Mouse (Mus musculus): ENCODE results near the gene Krt82.
"Not testable (repeated sequence)": the region's sequence is repeated elsewhere in the genome, so short reads cannot be mapped to it uniquely, and the experiment has no call there.

The Krt82 gene

DNA sequence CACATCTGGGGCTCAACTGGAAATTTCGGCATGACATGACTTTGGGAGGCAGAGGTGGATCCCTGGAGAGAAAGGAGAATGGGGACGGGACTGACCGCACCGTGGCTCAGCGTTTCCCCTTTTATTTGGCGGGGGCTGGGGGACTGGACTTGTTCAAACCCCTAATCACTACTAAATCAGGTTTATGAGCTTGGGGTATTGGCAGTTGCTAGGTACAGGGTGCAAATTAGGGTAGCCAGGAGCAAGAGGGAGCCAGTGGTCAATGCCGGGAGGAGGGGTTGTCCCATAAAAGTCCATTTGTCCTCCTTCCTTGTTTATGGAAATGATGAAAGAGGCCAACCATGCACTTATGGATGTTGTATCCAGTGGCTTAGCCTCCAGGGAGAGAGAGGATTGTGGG, at the start of gene Krt82:
TSS of gene Krt82 (minus strand) at position 101 of the 400 bp plus-strand sequence.
- no peak for DNase-seq

DNA sequence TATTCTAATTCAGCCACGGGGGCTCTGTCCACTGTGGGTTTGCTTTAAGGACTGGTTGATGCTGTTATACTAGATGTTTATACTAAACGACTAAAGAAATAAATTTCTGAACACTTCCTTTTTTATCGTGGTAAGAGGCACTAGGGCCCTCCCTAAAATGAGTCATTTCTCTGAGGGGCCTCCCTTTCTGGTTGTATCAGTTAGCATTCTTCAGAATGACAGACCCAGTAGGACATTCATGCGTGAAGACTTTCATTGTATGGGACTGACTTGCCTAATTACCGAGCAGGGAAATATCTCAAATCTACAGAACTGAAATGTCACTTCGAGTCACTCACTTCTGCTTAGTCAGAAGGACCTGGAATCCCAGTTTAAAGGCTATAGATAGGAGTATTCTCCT, 48.7 kb upstream of the Krt82 start:
- no peak for DNase-seq

DNA sequence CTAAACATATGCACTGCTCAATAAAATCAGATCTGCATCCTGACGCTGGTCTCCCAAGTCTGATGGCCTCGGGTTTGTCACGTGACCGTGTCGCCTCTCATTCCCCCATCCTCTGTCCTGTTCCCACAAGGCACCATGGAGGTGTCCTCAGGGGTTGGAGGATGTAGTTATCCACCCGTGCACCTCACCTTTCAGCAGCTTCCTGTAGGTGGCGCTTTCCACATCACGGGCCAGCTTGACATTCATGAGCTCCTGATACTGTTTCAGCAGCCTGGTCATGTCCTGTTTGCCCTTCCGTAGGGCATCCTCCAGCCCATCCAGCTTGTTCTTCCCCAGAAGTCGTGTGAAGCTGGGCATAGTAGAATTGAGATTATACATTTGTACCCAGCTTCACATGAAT, 37.7 kb upstream of the Krt82 start:
- no peak for DNase-seq

GRCm38 (mm10) chr15:101584456-101584855, 34.0 kb upstream of the Krt82 start:
- no peak for DNase-seq

- no peak for DNase-seq
These were observed 32.9 kb upstream of the Krt82 start for GRCm38 (mm10) chr15:101583211-101583965.

- DNase-seq, result no peak
These were observed 31.2 kb upstream of the Krt82 start for GRCm38 (mm10) chr15:101581701-101582100.

GRCm38 (mm10) chr15:101575506-101575905, 25.0 kb upstream of the Krt82 start:
- no peak for DNase-seq

DNA sequence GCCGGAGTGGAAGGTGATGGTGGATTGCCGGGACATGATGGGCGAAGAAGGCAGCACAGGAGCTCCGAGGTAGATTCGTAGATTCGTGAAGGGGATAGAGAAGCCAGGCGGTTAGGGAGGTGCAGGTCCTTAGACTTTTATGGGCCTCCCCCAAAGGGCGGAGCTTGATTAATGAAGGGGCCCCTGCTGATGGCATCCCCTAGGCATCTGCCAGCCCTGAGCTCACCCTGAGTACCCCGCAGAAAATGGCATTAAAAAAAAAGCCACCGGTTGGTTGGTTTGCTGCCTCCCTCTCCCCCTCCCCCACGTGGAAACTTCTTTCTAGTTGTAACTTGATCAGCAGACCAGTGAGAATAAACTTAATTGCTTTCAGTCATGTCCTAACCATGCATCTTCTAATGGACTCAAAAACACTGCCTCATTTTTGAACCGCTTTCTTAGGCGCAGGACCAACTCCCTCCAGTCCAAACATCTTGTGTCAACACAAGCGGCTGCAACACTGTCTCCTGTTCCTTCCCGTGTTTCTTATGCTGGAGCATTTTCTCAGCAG, 23.4 kb upstream of the Krt82 start, which contains the start of gene Krt75:
TSS of gene Krt75 (minus strand) at position 109 of the 550 bp plus-strand sequence.
- no peak for DNase-seq

- no peak for DNase-seq
These were observed 17.3 kb upstream of the Krt82 start for GRCm38 (mm10) chr15:101567780-101568179.

DNA sequence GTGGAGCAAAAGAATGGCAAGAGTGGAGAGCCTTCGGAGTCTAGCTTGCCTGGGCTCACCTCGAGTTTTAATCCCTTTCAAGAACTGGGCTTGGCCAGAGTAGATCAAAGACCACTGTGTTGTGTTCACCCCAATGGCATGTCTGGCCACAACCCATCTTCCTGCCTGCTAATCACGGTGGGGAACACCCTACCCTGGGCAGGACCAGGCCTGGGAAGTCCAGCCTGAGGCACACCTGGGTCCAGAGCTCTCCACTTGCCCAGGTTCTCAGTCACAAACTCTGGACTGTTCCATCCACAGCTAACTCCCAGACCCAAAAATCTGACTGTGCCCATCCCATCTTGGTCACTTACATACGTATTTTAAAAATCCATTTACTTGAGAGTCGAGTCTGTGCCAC, 12.4 kb upstream of the Krt82 start, which contains the start of gene Krt90:
TSS of gene Krt90 (minus strand) at position 101 of the 400 bp plus-strand sequence.
- no peak for DNase-seq

DNA sequence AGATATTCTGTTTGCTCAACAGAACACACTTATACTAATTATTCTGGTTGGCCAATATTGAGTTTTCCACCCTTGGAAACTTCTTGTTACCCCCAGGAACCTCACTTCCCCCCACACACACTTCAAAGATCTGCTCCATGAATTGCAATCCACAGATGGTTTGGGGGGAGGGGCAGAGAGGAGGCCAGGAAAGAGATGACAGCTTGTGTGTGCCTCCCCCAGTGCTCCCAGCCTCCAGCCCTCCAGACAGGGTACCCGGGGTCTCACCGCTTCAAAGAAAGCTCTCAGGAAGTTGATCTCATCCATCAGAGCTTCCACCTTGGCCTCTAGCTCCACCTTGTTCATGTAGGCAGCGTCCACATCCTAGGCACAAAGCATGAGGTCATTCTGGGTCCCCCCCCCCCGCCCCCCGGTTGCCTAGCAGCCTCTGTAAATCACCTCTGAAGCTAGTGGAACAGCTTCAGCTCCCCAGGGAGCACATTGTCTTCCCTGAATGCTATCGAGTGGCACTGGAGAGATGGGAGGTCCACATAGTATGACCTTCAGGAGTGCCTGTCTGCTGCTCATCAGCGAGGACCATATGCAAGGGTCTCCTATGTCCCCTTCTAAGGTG, 7.7 kb upstream of the Krt82 start:
- no peak for DNase-seq

- peak; percentile 74 for DNase-seq
These were observed 2.7 kb upstream of the Krt82 start for GRCm38 (mm10) chr15:101553169-101553568.

- DNase-seq, result no peak
These were observed 1.7 kb upstream of the Krt82 start for GRCm38 (mm10) chr15:101552188-101552587.

GRCm38 (mm10) chr15:101544478-101544877, 6.0 kb downstream of the Krt82 start:
- DNase-seq, result no peak

DNA sequence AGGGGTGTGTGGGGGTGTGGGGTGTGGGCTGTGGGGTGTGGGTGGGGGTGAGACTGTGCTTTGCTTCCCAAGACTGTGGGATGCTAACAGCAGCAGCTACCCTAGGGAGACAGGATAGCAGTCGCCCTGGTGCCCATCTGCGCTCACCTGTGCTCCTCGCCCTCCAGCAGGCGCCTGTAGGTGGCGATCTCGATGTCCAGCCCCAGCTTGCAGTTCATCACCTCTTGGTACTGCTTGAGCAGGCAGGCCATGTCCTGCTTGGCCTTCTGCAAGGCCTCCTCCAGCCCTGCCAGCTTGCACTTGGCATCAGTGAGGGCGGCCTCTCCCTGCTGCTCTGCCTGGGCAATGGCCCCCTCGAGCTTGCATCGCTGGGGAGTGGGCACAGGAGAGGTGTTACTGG, 7.9 kb downstream of the Krt82 start:
- DNase-seq, result no peak

GRCm38 (mm10) chr15:101538580-101538900, 11.9 kb downstream of the Krt82 start:
- DNase-seq, result peak; percentile 20

GRCm38 (mm10) chr15:101537864-101538579, 12.4 kb downstream of the Krt82 start:
- DNase-seq, result peak; percentile 10

DNA sequence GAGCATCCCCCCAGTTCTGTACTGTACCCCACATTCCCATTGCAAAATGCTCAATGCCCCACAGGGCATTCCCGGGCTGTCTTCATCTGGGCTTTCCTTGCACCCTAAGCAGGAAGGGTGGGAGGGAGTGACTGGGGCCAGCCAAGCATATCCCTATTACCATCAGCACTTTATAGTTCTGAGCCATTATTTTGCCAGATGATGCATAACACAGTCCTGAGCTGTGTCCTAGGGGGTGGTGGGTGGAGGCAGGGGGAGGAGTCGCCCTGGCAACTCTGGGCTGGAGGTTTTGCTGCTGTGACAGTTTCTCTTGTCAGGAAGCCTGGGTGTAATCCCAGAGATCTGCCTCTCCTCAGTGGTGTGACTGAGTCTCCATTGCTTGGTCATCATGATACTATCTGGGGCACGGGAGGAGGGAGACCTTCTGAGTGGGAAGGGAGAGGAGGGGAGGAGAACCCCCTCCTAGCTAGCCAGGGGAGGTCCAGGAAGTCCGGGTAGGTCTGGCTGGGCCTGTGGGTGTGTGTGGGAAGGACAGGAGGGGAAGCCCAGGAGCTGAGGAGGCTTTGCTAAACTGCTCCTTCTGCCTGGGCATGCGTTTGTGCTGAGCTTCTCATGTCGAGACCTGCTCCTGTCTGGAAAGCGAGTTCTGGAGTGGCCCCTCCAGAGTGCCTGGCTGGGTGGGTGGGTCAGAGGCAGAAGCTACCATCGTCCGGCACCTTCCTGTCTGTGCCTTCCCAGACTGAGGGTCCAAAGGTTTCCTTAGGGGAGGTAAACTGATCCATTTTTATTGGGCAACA, 14.2 kb downstream of the Krt82 start:
- DNase-seq, result no peak

DNA sequence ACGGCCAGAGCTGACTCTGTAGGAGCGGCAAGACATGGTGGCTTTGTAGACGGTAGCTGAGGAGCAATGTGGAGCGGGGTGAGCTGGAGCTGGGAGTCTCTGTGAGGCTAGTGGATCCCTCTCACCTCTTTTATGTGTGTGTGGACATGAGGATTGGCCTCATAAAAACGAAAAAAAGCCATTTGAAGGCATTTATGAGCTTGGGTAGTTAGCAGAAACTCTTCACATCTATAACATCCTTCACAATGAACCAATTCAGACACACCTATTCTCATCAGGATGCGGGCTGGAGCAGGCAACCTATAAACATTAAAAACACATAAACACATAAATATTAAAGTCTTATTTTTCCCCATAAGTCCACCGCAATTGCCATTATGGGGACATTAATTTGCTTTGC, 17.7 kb downstream of the Krt82 start, which contains the start of gene Krt84:
TSS of gene Krt84 (minus strand) at position 101 of the 400 bp plus-strand sequence.
- DNase-seq, result no peak

GRCm38 (mm10) chr15:101522556-101523232, 27.8 kb downstream of the Krt82 start:
- DNase-seq, result no peak

GRCm38 (mm10) chr15:101519792-101520191, 30.7 kb downstream of the Krt82 start:
- peak; percentile 81 for DNase-seq

- not testable (repeated sequence) for DNase-seq
These were observed 33.3 kb downstream of the Krt82 start, which contains the start of gene Gm49425 for GRCm38 (mm10) chr15:101517161-101517560. Gene Gm49425, minus strand, starts transcription at chr15:101517261.
